12 mouse cellular contexts compared by ENCODE assay signal in genomic region chr7:133848180-133848579, GRCm38 (mm10).
"Had no signal": no experiment of that assay in that cellular context is flagged by ENCODE, and none has a peak within 500 bp of the region (broad histone marks: within the 10 kb centered on the region; RNA-seq: fewer than 3 reads in every experiment).

No protein-coding gene starts in this region.

- H3K4me1 ChIP-seq: midbrain, embryonic 10.5 days; neural tube, embryonic 15.5 days had no signal

- H3K9ac ChIP-seq: kidney, embryonic 15.5 days; limb, embryonic 13.5 days; liver, embryonic 14.5 days; neural tube, embryonic 15.5 days had no signal

- H3K9me3 ChIP-seq: kidney, embryonic 15.5 days; limb, embryonic 13.5 days; midbrain, embryonic 10.5 days; neural tube, embryonic 15.5 days had no signal

- H3K27me3 ChIP-seq: kidney, embryonic 15.5 days; limb, embryonic 13.5 days; neural tube, embryonic 15.5 days had no signal

- H3K27ac ChIP-seq: kidney, embryonic 15.5 days; limb, embryonic 13.5 days; liver, embryonic 14.5 days; midbrain, embryonic 10.5 days; neural tube, embryonic 15.5 days had no signal

- DNase-seq: kidney, postnatal 14 days; left cerebral cortex, postnatal 4 days; midbrain, embryonic 14.5 days; right cerebral cortex, adult 18-20 months; right cerebral cortex, postnatal 25 days; thymus, postnatal 36 days had no signal

- H3K4me3 ChIP-seq: kidney, embryonic 15.5 days; limb, embryonic 13.5 days; midbrain, embryonic 10.5 days; myocyte; neural tube, embryonic 15.5 days had no signal

- H3K4me2 ChIP-seq: kidney, embryonic 15.5 days; limb, embryonic 13.5 days; neural tube, embryonic 15.5 days had no signal

- H3K36me3 ChIP-seq: kidney, embryonic 15.5 days; limb, embryonic 13.5 days; midbrain, embryonic 10.5 days; neural tube, embryonic 15.5 days had no signal
